Mouse (Mus musculus) lung, postnatal 4 days (tissue): ENCODE data around the gene Ankdd1b.

Source experiments
- DNase-seq, 2 experiments: peaks; one replicate each; pipeline ENCODE4 v3.0.0; 2021

Ankdd1b gene

DNA sequence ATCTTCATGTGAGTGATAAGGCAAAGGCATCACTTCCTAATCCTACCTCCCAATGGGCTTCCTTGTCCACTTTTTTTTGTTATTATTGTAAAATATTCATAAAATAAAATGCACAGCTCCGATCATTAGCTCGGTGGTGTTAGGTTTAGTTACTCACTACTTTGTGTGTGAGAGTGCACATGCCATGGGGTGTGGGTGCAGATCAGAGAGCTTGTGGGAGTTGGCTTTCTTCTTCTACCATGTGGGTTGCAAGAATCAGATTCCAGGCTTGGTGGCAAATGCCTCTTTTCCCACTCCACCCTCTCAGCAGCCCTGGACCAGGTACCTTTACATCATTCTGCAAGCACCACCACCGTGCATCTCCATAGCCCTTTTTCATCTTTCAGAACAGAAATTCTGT lies 18.4 kb downstream of the Ankdd1b start:
- no peak for DNase-seq

DNA sequence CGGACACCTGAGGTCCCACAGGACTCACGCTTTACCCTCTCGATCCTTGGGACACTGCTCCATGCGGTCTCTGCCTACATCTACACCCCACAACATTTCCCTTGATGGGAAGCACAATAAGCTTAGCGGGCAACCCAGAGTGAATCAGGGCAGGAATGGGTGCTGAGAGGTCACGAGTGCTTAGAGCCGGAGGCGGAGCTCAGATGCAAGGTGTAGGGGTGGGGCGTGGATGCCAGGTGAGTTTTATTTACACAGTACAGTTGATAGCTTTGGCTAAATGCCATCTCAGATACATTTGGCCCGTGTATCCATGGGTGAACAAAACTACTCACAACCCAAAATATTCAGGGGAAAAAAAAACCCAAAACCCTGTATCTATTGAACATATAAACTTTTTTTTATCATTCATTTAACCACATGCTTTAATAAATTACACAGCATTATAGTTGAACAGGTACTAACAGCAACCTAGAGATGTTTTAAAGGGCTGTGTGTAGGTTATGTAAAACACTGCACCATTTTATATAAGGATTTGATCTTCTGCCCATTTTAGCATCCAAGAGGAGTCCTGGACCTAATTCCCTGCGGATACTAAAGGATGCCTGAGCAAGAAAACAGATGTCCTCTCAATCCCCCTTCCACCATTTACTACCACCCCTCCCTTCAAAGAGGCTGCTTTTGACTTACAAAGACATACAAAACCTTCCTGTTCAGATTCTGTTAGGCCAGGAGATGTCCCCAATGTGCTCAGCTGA lies 19.4 kb downstream of the Ankdd1b start:
- no peak for DNase-seq

- no peak for DNase-seq
Measured at GRCm38 (mm10) chr13:96450869-96451268, 20.1 kb downstream of the Ankdd1b start.

DNA sequence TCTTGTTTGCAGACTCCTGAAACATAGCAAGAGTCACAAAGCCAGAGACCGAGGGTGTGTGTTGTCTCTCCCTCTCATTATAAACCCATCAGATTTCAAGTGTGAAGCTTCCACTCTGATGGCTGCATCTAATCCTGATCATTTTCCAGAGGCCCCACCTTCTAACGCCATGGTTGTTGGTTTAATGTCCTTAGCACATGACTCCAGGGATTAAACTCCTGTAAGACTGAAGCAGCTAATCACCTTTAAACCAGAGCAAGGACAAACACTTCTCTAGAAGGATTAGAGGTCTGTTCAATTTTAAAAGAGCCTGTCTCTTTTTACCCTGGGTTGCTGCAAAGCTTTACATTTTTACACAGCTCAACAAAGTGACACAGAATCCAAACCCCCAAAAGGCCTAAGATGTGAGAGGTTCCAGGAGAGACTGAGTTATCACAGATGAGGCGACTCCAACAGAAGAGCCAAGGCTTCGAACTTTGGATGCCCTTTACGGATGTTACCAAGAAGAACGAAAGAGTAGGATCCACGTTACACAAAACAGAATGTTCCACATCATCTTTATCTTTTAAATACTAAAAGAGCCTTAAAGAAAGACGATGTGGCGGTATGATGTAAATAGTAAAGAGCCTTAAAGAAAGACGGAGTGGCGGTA lies 20.7 kb downstream of the Ankdd1b start:
- DNase-seq, result no peak

DNA sequence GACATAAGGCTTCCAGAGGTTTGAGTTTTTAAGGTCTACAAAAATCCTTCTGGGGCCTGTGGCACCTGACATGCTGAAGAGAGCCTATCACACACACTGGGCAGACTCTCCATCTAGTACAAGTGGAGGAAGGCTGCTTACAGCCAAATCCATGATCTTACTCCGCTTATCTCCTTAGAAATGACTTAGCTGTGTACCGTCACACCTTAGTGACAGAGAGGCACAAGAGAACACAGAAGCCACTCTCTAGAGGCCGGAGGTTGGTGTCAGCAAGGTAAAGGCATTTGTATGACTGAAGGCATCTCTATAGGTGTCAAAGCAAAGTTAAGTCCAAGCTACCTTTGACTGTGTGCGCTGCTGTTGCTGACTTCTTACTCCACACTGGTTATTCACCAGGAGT lies 30.6 kb downstream of the Ankdd1b start:
- DNase-seq, result no peak

GRCm38 (mm10) chr13:96436921-96437320 lies 34.1 kb downstream of the Ankdd1b start:
- DNase-seq, result no peak

- peak in 1 of 2 experiments; percentile 36 for DNase-seq
Measured at GRCm38 (mm10) chr13:96435793-96436192, 35.2 kb downstream of the Ankdd1b start.

GRCm38 (mm10) chr13:96434899-96435331 lies 36.1 kb downstream of the Ankdd1b start:
- peak; percentile 14 to 34 for DNase-seq

GRCm38 (mm10) chr13:96433648-96434190 lies 37.3 kb downstream of the Ankdd1b start:
- peak; percentile 33 to 43 for DNase-seq

- no peak for DNase-seq
Measured at GRCm38 (mm10) chr13:96433041-96433440, 38.0 kb downstream of the Ankdd1b start.

DNA sequence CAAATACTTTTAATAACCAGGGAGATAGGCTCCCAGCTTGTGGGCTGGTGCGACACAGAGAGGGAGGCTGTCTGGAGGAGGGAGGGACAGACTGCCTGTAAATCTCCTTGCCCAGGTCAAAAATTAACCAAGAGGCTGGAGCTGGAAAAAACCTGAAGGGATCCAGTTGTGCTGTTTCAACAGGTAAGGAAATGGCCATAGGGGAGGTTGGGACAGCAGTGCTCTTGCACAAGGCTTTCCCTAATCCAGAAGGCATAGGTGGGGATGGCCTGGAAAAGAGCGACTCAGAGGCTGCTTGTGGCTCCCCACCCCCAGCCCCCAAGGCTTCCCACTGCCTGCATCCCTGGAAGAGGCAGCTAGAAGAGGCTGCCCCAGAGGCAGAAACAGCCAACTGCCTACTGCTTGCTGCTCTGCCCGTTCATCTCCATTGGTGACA lies 38.6 kb downstream of the Ankdd1b start:
- DNase-seq, result no peak

DNA sequence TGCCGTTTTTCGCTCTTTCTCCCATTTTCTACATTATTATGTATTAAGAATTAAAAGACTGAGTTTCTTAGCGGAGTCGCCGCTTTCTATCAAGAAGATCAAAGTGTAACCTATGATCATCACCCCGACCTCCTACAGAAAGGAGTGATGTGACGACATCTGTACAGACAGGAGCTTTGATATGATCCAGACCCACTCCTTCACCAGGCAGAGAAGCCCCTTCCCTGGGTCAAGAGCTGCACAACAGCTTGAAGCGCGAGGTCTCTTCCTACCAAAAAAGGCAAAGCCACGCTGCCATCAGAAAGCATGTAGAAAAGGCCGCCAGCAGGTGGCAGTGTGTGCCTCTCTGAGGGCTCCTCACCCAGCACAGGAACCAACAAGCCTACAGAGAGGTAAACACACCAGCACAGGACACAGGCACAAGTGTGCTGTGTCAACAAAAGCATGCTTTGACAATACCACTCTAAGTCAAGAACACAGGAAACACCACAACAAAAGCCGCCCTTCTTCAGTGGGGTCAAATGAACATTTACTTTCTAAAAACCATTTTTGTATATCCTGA lies 39.3 kb downstream of the Ankdd1b start:
- DNase-seq, result peak; percentile 85 to 89

DNA sequence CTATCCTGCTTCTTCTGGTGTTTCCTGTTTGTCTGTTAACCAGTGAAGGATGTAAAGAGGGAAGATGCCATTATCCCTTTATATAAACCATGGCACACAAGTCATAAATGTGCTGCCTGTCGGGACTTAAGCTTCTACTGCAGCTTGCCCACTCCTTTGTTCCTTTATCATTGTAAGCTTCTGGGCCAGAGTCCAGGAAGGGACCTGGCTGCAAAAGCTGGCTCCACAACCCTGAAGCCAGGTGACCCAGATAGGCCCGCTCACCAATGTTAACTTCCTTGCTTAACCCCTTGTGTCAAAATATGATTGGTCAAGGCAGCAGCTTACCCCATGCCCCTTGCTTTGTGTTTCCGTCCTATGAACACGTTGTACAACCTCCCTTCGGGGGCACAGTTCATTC lies 42.5 kb downstream of the Ankdd1b start:
- no peak for DNase-seq

GRCm38 (mm10) chr13:96426044-96426443 lies 45.0 kb downstream of the Ankdd1b start:
- DNase-seq, result no peak

DNA sequence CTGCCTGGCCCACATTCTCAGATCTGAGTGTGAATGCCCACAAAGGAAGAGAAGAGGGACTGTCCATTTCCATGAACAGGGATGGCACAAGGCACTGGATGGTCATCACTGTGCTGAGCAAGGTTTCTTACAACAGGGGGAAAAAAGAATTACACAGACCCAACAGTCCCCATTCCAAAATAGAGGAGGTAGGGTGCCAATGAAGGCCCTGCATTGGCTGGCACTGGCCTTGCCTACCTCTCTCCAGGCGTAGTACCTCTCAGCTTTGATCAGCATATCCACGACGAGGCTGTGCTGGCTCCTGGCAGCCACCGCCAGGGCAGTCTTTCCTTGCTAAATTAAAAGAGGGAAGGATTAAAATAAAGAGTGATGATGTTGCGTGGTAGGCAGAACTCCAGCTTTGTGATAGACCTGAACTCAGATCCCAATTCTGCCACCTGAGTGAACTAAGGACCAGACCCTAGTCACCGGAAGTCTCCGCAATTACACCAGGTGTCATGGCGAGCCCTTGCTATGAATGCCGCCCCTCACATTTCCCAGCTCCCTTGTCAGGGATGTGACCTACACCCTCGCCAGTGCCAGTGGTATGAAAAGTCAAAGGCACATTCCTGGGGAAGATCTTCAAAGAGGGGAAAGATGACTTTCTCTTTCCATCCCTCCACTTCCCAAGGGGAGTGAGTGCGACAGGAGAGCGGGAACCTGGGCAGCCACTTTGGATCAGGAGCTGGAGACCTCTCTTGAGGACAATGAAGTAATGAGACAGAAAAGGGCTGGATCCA lies 46.3 kb downstream of the Ankdd1b start:
- DNase-seq, result no peak

DNA sequence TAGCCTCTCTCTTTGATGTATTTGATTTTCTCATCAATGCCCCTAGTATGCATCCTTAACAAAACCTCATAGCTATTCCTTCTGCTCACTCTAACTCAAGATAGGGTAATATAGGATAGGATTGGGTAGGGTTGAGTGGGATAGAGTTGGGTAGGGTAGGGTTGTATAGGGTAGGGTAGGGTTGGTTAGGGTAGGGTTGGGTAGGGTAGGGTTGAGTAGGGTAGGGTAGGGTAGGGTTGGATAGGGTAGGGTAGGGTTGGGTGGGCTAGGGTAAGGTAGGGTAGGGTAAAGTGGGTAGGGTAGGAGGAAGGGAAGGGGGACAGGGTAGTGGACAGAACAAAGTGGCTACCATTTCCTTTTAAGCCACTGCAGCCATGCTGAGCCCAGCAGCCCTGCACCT lies 49.8 kb downstream of the Ankdd1b start:
- no peak for DNase-seq

DNA sequence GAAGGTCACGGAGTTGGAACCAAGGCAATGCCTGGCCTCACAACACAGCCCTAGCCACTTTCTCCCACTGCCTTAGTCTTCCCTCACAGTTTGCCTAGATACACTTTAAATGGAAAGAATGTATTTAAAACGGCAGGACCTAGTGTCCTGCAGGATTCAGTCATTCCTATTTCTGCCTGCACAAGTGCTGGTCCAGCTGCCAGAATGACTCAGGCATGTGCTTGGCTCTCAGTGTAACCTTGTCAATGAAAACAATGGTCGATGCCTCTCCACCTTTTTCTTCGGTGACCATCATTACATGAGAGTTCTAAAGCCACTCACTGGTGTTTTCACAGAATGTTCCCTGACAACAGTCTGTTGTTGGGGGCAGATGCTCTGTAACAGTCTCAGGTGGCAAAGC lies 52.5 kb downstream of the Ankdd1b start:
- DNase-seq, result no peak

GRCm38 (mm10) chr13:96417261-96417813 lies 53.7 kb downstream of the Ankdd1b start:
- DNase-seq, result no peak

DNA sequence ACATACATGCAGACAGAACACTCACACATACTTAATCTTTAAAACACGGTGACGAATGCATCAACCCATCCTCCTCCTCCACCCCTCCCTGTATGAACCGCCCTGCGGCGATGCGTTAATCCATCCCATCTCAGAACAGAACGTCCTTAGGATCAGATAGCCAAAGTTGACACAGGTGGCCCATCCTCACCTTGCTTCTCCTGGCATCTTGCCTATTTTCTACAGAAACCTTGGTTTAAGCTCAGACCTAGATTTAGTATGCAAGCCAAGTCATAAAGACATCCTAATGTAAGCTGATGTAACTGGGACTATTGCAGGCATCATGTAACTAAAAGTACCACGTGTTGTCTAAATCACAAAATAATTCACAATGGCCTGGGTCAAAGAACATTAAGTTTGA lies 54.6 kb downstream of the Ankdd1b start:
- no peak for DNase-seq

DNA sequence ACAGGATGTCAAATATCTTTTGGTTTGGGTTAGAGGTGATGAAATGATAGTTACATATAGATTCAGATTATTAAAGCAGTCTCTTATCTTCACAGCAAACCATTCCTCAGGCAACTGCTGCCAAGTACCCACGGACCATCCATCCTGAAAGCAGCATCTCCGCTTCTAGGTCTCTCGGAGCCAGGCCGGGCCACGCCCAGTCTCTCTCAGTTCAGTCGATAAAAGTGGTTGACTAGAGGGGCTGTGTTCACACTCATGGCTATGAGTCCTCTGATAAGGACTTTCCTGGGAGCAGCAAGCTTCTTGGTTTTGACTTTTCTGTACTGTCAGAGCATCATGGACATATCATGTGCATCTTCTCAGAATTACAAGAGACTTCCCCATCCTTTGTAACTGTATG lies 56.6 kb downstream of the Ankdd1b start:
- DNase-seq, result no peak

DNA sequence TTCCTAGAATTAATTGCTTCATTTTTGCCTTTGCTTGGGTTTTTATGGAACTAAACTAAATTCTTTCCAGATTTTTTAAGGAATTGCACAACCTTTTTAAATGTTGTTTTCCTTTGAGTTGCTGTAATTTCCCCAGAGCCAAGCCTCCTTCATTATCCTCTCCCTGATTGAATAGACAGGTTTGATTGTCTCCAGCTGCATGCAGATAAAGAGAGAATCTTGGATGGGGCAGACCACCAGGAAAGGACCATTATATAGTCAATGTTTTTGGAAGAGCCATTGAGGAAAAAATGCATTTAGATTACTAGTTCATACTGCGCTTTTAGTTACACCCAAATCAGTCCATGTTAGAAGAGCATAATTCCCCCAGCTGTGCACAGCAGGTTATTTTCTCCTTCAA lies 62.2 kb downstream of the Ankdd1b start:
- DNase-seq, result no peak

- DNase-seq, result peak; percentile 39 to 49
Measured at GRCm38 (mm10) chr13:96407040-96407439, 64.0 kb downstream of the Ankdd1b start.

DNA sequence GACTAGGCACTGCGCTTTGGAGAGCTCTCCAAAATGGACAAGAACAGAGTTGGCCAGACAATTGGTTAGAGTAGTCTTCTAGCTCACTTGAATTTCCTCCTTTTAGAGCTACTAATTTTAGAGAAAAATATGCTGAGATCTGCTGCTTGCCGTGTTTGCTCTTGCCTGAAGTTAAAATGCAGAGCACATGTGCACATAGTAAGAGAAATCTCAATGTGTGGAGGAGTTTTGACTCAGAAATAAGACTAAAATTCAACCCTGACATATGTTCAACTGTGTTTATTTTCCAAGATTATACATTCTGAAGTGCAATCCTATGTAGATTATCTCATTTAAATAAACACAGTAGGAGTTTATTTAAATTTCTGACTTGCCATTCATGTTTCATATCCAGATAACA lies 65.5 kb downstream of the Ankdd1b start:
- DNase-seq, result no peak
